Mouse (Mus musculus) left cerebral cortex, adult 8-10 months (tissue): ENCODE results near the gene Prr23a1. TPM values are rescaled to one million over a fixed set of nuclear protein-coding genes. Genes with fewer than 3 reads are reported as not detected.

ENCODE experiments used
- DNase-seq, 2 experiments: peaks; one replicate each; pipeline ENCODE4 v3.0.0; 2022; ENCODE audit warnings: low spot score in 2 of 2
- total RNA-seq, 4 experiments: library from RNA; stranded (reverse); gene quantifications; 2 replicates each; pipeline ENCODE4 v1.2.4; 2022

The Prr23a1 gene
- total RNA-seq, result not detected

DNA sequence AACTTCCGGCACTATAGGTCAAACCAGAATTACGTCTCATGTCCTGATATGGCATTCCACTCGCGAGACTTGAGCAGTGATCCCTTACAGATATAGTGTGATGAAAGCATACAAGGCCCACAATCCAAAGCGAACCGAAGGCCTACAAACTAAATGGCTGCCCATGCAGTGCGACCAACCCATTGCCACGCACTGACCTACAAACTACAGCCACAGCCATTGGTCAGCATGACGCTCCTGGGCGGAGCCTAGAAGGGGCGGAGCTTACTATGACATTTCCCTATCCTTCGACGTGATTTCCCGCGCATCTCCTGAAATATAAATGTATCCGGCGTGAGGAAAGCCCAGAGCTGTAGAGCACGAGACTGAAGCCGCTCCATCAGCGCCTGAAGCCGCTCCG is at the start of gene Prr23a1:
Gene Prr23a1, plus strand, starts transcription at position 387 of the 400 bp plus-strand sequence.
- no peak for DNase-seq

DNA sequence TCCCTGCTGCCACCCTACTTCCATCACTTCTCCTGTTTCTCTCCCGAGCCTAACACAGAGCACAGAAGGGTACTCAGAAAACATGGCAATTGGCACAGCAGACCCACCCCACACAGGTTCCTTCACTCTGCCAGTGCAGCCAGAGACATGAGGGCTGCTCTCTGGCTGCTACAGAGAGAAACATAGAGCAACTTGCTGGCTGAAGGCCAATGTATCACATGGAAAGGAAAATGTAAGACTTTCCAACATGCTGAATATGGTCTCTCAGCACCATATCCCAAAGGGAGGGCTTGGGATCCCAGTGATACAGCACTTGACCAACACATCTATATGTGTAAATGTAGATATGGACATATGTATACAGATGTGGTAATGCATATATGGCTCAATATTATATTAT is 43.3 kb upstream of the Prr23a1 start:
- no peak for DNase-seq

DNA sequence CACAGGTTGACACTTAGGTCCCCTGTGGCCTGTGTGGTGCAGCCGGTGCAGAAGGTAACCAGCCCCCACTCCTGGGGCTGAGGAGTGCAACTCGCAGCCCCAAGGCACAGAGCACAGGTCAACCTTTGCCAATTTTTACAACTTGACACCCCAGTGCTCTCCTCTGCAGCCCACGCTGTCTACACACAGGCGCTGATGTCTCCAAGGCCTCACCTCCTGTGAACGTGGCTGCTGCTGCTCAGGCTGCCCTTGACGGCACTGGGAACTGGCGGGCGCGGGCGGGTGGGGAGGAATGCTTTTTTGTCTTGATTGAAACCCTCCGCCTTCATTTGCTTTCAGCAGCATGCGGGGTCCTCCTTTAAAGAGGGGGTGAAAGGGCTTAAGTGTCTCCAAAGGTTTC is 38.3 kb upstream of the Prr23a1 start:
- DNase-seq, result no peak

DNA sequence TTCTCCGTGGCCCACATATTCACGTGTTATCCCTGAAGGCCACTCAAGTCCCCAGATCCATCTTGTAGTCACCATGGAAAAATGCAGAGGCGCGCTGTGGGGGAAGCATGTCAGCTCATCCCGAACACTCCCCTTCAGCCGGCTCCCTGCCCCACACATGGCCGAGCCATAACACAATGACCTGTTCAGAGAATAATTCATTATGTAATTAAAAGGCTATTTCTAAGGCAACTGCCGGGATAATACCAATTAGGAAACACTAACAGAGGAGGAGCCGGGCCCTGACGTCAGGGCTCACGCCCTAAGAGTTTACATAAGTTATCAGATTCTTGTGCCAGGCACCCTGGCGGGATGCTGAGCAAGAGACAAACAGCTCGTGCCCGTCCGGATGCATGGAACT is 36.8 kb upstream of the Prr23a1 start:
- no peak for DNase-seq

DNA sequence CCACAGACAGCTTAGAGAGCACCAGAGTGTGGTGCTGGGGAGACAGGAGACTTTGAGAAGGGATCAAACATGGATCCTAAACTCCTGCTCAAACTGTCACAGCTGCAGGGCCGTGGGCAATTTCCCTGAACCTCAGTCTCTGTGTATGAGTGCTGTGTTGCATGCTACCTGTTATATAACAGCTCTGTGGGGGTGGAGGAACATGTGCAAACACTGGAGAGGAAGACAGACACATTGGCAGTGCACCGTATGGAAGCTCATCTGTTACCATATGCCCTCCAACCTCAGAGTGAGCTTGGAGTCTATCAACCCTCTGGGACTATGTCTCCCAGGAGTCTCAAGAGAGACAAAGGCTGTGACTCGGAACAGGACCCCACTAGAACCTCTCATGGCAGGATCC is 36.4 kb upstream of the Prr23a1 start:
- DNase-seq, result no peak

DNA sequence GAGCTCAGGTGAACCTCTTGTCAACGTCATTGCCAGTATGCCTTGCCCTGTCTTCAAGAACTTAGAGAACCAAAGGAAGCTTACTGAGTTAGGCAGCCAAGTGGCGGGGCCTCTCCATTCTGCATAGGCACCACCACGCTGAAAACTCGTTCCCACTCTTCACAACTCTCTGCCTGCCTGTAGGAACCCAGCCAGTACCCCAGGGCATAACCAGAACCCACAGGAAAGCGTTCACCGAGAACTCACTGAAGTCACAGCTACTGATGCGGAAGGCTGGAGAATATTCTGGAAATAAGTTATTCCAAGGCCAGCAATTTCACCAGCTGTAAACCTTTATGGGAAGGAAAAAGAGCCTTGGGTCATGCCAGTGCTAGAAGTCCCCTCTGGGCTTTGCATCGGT is 34.7 kb upstream of the Prr23a1 start:
- DNase-seq, result no peak

DNA sequence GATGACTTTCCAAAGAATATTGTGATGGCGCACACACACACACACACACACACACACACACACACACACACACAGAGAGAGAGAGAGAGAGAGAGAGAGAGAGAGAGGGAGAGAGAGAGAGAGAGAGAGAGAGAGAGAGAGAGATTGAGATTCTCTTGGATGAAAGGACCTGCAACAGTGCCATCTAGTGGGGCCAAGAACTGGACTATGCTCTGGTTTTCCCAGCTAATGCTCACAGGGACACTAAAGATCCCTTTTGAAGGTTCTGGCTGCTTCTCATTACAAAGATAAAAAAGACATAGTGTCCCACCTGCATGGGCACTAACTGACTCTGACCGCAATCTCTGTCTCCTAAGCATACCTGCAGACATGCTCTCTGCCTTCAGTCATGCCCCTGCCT is 32.8 kb upstream of the Prr23a1 start:
- peak in 1 of 2 experiments; percentile 15 for DNase-seq

DNA sequence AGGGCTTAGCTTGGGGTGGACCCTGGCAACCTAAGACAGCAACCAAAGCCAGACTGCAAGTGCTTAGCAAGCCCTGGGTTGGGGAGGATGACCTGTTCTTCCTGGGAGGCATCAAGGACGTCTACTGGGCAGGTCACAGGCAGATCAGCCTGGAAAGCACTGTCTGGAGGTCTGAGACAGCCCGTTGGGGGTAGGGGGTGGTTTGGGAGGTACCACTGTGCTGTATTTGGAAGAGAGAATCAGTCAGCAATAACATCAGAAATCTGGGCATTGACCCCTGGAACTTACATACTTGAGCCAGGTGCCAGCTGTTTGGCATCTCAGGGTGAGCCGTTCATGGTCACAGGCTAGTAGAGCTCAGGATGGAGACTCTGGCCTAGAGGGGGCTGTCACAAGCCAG is 26.2 kb upstream of the Prr23a1 start:
- no peak for DNase-seq

DNA sequence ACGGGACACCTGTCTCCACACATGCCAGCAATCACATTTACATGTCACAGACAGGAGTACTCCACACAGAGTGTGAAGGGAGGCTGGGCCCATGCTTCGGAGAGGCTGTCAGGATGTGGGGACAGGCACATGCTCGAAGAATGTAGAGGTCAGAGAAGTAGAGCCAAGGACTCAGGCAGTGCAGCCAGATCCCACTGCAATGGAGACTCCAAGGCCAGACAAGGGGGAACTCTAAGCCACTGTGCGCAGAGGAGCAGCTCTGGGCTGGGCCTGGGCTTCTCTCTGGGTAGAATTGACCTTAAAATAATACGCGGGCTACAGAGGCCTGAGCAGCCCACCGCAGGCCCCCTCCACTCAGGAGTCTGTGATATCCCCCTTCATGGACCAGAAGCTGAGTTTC is 24.7 kb upstream of the Prr23a1 start:
- DNase-seq, result no peak

DNA sequence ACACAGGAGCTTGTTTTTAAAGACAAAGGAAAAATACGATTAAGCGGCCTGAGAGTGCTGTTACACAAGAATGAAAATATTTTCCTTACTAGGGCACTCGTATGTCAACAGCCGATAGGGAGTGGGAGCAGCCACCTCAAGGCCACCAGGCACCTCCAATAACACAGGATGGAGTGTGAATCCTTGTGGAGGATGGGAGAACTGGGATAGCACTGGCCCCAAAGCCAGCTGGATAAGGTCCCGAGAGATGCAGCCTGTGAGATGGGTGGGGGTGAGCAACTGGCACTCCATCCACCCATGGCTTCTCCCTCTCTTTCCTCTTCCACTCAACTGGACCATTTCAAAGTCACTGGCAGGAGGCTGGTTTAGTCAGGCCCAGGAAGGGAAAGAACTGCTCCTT is 23.3 kb upstream of the Prr23a1 start:
- no peak for DNase-seq

DNA sequence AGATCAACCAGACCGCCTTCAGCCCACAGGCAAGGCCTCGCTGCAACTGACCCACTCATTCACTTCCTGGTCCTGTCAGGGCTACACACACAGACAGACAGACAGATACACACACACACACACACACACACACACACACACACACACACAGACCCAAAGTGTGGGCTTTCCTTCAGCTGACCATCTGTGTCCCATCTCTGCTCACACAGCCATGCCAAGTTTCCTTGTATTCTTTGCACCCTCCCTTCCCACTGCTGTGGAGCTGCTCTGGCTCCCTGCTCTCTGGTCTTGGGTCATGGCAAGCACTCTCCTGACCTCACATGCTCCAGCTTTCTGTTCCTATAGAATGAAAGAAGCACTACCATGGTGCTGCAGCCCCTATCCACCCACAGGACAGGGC is 22.8 kb upstream of the Prr23a1 start:
- DNase-seq, result no peak

DNA sequence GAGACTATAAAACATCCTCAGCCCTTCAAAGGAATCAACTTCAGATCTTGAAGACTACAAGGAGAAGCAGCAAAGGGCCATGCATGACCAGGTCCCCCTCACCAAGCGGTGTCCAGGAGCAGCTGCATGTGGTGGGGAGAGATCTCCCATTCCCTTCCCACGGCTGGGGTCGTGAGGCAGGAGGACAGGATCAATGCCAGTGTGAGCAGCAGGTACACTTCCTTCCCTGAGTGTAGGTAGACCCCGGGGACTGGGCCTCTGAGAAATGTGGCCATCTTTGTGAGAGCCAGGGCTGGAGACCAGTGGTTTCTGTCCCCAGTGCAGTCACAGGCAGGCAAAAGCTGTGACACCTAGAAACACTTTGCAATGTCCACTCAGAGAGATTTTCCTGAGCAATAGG is 21.8 kb upstream of the Prr23a1 start:
- no peak for DNase-seq

DNA sequence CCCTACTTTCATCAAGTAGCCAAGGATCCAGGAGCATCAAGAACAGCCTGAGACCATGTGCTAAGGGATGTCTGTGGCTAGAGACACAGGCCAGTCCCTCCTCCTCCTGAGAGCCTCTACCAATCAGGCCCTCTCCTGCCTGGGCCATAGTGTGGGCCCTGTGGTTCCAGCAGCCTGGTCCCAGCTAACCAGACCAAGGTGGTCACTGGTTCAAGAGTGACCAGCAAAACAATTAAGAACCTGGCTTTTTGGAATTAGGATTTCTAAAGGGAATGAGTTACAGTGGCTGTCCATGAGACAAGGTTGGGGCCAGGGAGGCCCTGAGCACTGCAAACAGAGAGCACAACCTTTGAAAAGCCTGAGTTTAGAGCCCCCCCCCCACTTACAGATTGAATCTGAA is 21.2 kb upstream of the Prr23a1 start:
- DNase-seq, result no peak

DNA sequence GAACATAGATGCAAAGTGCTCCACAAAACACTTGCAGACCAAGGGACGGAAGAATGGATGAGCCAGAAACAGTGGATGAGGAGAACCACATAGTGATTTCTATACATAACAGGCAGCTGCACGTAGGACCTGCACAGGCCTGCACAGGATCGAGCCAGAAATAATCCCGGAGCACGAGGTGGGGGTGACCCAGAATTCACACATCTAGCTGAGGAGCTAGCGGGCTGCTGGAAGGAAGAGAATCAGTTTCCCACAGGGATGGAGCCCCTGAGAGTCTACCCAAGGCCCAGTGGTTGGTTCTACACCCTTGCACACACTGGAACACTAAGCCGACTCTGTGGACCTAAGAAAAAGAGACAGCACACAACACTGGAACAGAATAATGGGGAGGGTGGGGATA is 18.5 kb upstream of the Prr23a1 start:
- DNase-seq, result no peak

DNA sequence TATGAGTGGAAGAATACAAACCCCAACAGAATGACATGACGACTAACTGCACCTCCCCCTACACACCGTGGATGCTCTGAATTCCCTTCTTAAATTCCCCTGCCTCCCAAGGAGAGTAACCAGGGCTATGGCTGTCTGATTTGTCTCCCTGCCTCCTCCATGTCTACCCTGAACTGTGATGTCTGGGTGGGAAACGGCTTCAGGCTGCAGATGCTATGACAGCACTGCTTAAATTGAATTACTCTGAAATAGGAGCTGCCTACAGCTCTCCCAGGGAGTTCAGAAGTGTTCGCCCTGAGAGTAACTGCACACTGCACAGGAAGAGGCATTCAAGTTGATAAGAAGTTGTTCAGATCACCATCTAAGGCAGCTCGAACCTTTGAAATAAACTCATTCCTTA is 12.8 kb upstream of the Prr23a1 start:
- DNase-seq, result no peak

DNA sequence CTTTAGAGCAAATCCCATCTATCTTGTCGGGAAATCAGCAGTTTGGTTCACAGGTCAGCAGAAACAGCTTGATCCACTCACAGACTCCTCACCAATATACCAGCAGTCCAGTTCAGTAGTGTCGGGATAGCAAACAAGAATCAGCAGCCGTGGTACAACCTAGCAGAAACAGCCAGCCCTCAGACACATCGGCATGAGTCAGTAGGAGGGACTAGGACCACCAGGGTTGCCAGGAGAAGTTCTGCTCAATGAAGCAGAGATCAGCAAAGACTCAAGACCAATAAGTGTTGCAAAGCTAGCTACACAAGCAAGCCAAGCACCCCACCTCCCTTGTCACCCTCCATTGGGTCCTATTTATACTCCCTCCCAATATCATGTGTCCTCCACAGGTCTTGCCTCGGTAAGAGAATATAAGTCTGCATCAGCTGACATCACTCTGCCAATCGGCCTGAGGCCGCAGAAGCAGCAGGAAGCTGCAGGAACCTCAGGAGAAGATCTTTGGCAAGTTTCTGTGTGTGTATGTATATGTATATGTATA is 4.7 kb upstream of the Prr23a1 start:
- DNase-seq, result no peak

DNA sequence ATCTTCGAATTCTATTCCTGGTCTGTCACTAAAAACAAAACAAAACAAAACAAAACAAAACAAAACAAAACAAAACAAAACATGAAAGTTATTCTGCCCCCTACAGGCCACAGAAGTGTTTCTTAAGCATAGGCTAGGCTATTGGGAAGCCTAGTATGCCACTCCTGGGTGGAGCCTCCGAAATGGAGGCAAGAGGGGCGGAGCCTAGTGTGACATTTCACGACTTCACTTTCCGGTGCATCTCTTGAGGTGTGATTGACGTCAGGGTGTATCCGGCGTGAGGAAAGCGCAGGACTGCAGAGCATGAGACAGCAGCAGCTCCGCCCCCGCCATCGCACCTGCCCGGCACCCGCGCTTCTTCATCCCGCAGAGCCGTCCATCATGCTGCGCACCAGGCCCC is 13.9 kb downstream of the Prr23a1 start, which contains the start of gene Prr23a2:
Gene Prr23a2, plus strand, starts transcription at position 285 of the 400 bp plus-strand sequence.
- no peak for DNase-seq

DNA sequence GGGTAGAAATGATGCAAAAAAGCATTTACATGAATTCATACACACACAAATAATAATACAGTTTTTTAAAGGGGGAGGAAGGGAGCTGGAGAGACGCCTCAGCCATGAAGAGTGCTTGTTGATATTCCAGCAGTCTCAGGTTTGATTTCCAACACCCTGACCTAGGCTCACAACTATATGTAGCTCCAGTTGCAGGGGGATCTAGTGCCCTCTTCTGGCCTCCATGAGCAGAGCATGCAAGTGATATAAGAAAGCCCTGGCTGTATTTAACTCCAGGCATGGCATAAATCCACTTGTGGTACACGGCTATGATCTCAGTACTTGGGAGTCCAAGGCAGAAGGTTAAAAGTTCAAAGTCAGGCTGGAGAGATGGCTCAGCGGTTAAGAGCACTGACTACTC is 21.2 kb downstream of the Prr23a1 start:
- no peak for DNase-seq

DNA sequence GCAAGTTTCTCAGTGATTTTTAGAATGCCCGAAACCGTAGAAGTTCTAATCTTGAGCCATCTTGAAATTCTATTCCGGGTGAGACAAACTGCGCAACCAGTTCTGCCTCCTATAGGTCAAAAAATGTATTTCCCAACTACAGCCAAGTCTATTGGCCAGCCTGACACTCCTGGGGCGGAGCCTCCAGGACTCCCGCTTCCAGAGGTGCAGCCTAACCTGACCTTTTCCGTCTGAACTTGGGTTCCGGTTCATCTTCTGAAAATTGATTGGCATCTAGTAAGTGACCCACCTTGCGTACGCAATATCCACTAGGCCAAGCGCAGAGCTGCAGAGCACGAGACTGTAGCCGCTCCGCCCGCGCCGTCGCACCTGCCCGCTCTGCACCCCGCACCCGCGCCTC is 22.3 kb downstream of the Prr23a1 start, which contains the start of gene Prr23a3:
Gene Prr23a3, plus strand, starts transcription at position 197 of the 400 bp plus-strand sequence.
- no peak for DNase-seq

Other genes with a start within 250 kb of the Prr23a1 start
- 10 to 100 TPM; 26.0 to 31.8 (median 27.5) TPM for gene Mrps22, start 240.8 kb upstream of the Prr23a1 start, total RNA-seq
- gene Prr23a2, start 14.0 kb downstream of the Prr23a1 start, total RNA-seq, result not detected
- not detected for gene Prr23a3, start 22.3 kb downstream of the Prr23a1 start, total RNA-seq
- gene 7420426K07Rik, start 60.6 kb downstream of the Prr23a1 start, total RNA-seq, result not detected
- 1 to 10 TPM in 1 of 4 experiments, under 1 TPM in 3; 0.72 to 1.1 (median 0.90) TPM for gene Foxl2, start 112.8 kb downstream of the Prr23a1 start, total RNA-seq
- 10 to 100 TPM; 27.0 to 36.2 (median 30.2) TPM for gene Faim, start 143.9 kb downstream of the Prr23a1 start, total RNA-seq
- under 1 TPM in 1 of 4 experiments, not detected in 3; 0.23 TPM for gene Gm1123, start 193.2 kb downstream of the Prr23a1 start, total RNA-seq